Mouse (Mus musculus) hematopoietic multipotent progenitor cell, adult 10-12 weeks (in vitro differentiated cells): Measurements from ENCODE around the gene Osbpl3. TPM values are rescaled to one million over a fixed set of nuclear protein-coding genes. Genes with fewer than 3 reads are reported as not detected.

Experiments
- polyA plus RNA-seq: library from polyadenylated mRNA; stranded (reverse); fragments of >175 nt; gene quantifications from 2 replicates; pipeline ENCODE4 v1.2.3, GENCODE M21; 2012; ENCODE audit warnings: low replicate concordance

Gene Osbpl3
- 3.8 and 5.4 TPM in 2 replicates for polyA plus RNA-seq

GRCm38 (mm10) chr6:50455829-50456469, at the start of gene Osbpl3:
Gene Osbpl3 (minus strand): TSS chr6:50456201.

GRCm38 (mm10) chr6:50263670-50264069, 192.3 kb downstream of the Osbpl3 start, which contains the start of gene Gsdme:
Gene Gsdme (minus strand): TSS chr6:50263862.

Other genes with a start within 250 kb of the Osbpl3 start
- gene Gsdme, start 192.3 kb downstream of the Osbpl3 start, polyA plus RNA-seq: 1.2 and 2.4 TPM in 2 replicates
- gene Cycs, start 110.3 kb upstream of the Osbpl3 start, polyA plus RNA-seq: 2.6 and 6.8 TPM in 2 replicates
- gene 4921507P07Rik, start 140.4 kb upstream of the Osbpl3 start, polyA plus RNA-seq: 0.38 and 0.39 TPM in 2 replicates
- gene Npvf, start 198.2 kb upstream of the Osbpl3 start, polyA plus RNA-seq: not detected in 2 replicates